Mouse (Mus musculus) gastrocnemius, postnatal 36 days (tissue): ENCODE measurements around the gene Car9. TPM values are rescaled to one million over a fixed set of nuclear protein-coding genes. Genes with fewer than 3 reads are reported as not detected.
"Not testable (repeated sequence)": the region's sequence is repeated elsewhere in the genome, so short reads cannot be mapped to it uniquely, and the experiment has no call there.

Experiments
- DNase-seq, 2 experiments: peaks; one replicate each; pipeline ENCODE4 v3.0.0; 2022
- intact Hi-C: fragments of 180-260 bp; cut with DNase I; formaldehyde crosslinking; loops from one replicate; pipeline ENCODE4 v1.15.1; 2025
- total RNA-seq, 2 experiments: library from RNA; stranded (reverse); gene quantifications; 2 replicates each; pipeline ENCODE4 v1.2.3; 2021

The Car9 gene
- total RNA-seq, 2 experiments from 2014 or later: 3.4 to 4.4 TPM

GRCm38 (mm10) chr4:43515764-43516708 lies 9.3 kb downstream of the Car9 start:
- intact Hi-C loops: no loop called here
- DNase-seq: no peak

DNA sequence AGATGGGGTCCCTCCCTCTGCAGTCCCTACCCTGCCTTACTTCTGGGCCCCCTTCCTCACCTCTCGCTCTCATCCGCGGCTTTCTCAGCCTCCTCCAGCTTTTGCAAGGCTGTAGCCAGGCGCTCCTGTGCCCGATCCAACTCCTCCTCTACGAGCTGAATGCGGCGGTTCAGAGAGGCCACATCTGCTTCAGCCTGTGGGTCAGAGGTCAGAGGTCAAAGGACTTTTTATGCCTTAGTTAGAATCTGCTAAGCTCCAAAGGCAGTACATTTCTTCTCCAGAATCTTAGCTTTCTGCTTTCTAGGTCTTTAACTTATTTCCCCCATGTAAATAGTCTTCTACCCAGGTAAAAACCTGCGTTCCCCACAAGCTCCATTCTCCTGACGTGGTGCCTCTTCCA lies 12.8 kb downstream of the Car9 start:
- DNase-seq: no peak
- intact Hi-C loops: no loop called here

DNA sequence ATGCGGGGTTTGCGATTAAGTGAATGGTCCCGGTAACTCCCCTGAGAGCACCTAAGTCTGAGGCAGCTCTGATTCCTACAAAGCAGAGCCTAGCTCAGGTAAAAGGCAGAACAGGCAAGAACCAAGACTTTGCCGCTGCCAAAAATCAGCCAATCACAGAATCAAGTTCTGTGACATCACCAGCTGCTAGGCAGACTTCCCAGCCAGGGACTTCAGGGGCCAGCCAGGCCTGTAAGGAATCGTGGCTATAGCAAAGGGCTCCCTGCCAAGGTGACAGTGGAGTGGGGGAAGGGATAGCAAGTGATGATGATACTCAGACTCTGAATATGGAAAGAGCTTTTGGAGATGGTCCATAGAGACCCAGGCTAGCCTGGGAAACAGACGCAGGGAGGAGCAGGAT lies 13.2 kb downstream of the Car9 start:
- peak; percentile 78 to 83 for DNase-seq
- intact Hi-C loops: no loop called here

DNA sequence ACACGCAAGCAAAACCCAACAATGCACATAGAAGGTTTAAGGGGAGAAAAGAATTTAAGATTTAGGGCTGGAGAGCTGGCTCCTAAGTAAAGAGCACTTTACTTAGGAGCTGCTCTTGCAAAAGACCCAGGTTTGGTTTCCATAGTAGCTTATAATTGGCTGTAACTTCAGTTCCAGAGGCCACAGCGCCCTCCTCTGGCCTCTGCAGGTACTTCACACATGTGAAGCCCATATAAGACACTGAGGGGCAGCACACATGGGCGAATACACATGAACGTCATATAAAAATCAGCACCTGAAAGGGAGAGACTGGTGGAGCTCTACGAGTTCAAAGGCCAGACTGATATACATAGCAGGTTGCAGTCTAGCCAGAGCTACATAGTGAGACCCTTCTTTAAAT lies 21.1 kb downstream of the Car9 start:
- intact Hi-C loops: no loop called here
- DNase-seq: no peak

DNA sequence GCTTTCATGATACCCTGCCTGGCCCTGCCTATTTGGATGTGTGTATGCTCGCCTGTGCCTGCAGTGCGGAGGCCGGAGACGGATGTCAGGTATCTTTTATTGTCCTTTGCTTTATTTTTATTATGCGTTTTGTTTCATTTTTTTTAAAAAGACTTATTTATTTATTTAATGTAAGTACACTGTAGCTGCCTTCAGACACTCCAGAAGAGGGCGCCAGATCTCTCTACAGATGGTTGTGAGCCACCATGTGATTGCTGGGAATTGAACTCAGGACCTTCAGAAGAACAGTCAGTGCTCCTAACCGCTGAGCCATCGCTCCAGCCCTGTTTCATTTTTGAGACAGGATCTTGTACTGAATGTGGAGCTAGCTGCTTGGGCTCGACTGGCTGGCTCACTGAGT lies 21.7 kb downstream of the Car9 start:
- no peak for DNase-seq
- intact Hi-C loops: no loop called here

DNA sequence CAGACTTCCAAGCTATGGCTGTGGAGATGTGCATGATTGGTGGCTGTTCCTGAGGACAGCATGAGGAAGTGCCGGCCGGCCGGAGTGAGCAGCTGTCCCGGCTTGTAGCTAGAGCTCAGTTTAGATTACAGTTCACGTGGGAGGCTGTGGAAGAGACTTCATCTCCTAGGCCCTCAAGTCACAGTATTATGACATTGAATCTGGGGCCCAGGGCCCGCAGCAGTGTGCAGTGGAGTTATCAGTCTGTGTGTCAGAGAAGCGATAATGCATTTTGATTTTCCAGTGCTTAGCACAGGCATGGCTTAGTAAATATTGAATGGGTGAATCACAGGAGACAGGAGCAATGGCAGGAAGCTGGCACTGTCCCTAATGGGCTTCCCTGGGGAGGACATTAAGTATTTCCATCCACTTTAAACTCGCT lies 23.3 kb downstream of the Car9 start:
- no peak for DNase-seq
- intact Hi-C loops: no loop called here

DNA sequence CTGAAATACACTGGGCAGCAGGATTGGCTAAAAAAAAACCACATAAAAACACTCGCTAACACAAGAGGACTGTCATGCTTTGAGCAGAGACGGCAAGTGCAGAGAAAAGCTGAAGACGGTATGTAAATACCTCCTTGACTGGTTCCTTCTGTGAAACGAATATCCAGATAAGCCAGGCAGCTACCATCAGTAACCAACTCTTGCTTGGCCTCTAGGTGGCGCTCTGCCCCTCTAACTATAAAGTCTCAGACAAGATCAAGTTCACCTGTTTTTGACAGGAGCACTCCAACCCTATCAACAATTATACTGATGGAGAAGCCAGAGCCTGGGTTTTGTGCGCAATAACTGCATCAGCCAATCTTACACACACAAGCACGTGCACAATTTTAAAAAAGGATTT lies 23.8 kb downstream of the Car9 start:
- DNase-seq: peak; percentile 58 to 68
- intact Hi-C loops: no loop called here

DNA sequence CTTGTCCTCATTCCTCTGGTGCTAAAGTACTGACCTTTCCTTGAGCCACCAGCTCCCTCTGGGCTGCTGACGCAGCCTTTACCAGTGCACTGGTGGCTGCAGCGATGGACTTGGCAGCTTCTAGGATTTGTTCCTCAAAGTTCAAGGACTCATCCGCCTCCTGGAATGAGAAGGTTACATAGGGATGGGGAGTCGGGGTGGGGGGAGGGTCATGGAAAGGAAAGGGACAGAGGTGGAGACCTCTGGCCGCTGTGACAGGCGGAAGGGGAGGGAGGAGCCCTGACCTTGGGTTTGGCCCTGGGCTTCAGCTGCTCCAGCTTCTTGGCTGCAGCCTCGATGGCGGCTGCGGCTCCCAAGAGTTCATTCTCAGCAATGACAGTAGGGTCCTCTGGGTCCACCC lies 26.5 kb downstream of the Car9 start:
- intact Hi-C loops: no loop called here
- no peak for DNase-seq

- intact Hi-C loops: no loop called here
Observed at GRCm38 (mm10) chr4:43535628-43536027, 28.9 kb downstream of the Car9 start.

DNA sequence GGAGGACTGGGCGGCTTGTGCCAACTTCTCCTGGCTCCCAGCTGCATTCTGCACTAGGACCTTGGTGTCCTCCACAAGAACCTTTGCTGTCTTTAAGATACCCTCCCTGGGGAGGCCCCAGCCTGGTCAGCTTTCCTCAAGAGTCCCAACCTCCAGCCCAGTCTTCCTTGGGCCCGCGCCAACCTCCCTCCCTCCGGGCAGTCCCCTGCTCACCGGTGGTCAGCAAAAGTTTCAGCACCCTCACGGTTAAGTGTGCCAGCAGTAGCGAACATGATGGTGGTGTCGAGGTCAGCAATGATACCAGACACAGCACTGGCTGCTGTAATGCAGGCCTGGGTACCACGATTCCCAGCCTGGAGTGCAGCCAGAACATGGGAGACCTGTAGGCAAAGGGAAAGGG lies 29.3 kb downstream of the Car9 start:
- DNase-seq: no peak
- intact Hi-C loops: no loop called here

More at GRCm38 (mm10) chr4:43535628-43536027, 28.9 kb downstream of the Car9 start:
- no peak for DNase-seq

DNA sequence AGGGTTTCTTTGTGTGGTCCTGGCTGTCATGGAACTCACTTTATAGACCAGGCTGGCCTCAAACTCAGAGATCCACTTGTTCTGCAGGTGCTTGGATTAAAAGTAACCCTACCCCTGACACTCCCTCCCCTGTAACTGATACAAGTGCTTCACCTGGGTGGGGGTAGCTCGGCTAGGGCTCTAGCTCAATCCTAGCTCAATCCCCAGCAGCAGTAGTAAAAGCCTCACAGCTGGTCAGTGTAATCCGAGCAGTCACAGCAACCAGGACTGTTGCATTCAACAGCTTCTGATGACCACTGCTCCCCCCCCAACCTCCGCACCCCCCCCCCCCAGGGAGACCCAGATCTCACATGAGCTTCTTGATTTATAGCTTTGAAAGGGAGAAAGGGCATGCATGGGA lies 35.3 kb downstream of the Car9 start:
- intact Hi-C loops: no loop called here

DNA sequence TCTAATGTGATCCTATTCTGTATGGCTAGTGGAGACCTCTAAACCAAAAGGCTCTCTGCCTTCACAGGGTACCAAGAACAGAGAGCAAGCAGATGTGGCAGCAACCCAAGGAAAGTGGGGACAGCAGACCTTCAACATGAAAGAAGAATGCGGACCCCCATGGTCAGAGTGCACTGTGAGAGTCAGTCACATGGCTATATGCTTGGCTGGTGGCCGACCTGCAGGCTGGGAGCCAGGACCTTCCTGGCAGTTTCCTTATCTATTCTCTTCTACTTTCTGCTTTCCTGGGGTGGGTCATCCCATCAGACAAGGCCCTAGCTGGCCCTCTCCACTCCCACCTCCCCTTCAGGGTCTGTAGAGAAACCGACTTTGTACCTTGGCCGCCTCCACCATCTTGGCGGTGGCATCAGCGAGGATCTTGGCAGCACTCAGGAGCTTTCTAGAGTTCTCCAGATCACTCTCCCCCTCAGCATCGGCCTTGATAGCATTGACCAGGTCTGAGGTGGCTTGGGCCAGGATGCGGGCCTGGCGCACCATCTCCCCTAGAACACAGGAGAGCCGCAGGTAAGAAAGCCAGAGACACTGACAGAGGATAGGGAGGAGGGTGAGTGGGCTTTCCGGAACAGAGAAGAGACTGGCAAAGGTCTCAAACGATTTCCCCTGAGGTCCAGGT lies 39.7 kb downstream of the Car9 start:
- intact Hi-C loops: no loop called here
- DNase-seq: no peak

More for the DNA sequence above, 35.3 kb downstream of the Car9 start:
- no peak for DNase-seq

GRCm38 (mm10) chr4:43547160-43547559 lies 40.4 kb downstream of the Car9 start:
- no peak for DNase-seq
- intact Hi-C loops: no loop called here

DNA sequence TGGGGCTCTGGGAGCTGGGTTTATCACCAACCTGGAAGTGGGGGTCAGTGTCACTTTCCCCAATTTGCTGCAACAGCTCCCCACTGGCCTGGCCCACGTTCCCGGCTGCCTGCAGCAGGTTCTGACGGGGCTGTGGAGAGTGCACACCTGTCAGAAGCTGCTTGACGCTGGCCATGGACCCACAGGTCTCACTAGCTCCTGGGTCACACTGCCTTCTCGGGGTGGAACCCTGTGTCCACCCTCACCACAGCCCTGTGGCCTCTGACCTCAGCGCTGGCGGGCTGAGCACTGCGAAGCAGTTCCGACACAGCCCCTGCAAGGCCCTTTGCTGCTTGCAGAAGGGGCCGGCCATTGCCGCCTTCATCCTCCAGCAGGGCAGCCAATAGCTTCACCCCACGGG lies 42.3 kb downstream of the Car9 start:
- intact Hi-C loops: no loop called here
- DNase-seq: no peak

GRCm38 (mm10) chr4:43551854-43552253 lies 45.1 kb downstream of the Car9 start:
- intact Hi-C loops, DNase-seq: not testable (repeated sequence)

DNA sequence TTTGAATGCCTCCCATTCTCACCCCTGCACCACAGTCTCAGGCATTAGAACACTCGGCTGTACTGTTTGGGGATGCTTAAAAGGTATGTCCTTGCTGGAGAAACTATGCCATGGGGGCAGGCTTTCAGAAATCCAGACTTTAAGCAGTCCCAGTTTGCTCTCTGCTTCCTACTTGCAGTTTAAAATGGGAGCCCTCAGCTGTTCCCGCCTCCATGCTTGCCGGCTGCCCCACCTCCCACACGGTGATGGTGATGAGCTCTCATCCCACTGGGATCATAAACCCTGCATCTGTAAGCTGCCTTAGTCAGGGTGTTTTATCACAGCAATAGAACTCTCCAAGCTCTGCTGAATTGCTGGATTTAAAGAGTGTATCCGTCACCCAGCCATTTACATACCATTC lies 45.7 kb downstream of the Car9 start:
- no peak for DNase-seq
- intact Hi-C loops: no loop called here

GRCm38 (mm10) chr4:43553891-43554290 lies 47.1 kb downstream of the Car9 start:
- intact Hi-C loops: no loop called here
- DNase-seq: no peak

GRCm38 (mm10) chr4:43555926-43556325 lies 49.2 kb downstream of the Car9 start:
- intact Hi-C loops: no loop called here
- no peak for DNase-seq

DNA sequence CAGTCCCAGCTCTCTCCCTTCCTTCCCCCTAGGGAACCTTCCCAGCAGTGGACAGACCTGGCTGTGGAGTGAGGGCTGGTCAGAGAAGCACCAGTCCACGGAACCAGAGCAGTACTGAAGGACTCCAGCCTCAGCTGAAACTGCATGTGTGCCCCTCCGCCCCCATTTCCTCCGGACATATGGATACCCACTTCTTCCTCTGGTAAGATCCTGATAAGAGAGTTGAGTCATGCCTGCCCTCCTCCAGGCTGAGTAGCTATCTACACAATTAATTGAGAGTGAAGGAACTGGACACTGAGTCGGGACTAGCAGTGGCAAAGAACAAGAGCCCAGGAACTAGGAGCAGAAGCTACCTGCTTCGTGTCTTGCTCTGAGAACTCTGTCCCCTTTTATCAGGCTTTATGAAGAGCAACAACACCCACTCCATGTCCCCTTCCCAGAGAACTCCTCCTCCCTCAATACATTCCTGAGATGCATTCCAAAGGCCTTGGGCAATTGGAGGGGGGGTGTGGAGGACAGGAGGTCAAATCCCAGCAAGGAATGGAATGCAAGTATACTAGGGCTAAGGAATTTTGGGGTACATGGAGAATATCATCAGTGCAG lies 51.4 kb downstream of the Car9 start:
- intact Hi-C loops: no loop called here
- no peak for DNase-seq

- intact Hi-C loops: no loop called here
Observed at GRCm38 (mm10) chr4:43558631-43559356, 52.0 kb downstream of the Car9 start.

More at GRCm38 (mm10) chr4:43558631-43559356, 52.0 kb downstream of the Car9 start:
- peak in 1 of 2 experiments; percentile 38 for DNase-seq
